Mouse (Mus musculus) left cerebral cortex, adult 8-10 months (tissue): ENCODE measurements around the gene Hibch. TPM values are rescaled to one million over a fixed set of nuclear protein-coding genes. Genes with fewer than 3 reads are reported as not detected.

ENCODE experiments used
- total RNA-seq, 4 experiments: library from RNA; stranded (reverse); gene quantifications; 2 replicates each; pipeline ENCODE4 v1.2.4; 2022

Hibch gene
- total RNA-seq, 4 experiments from 2014 or later, result 17.4 to 20.5 (median 18.5) TPM

Other genes starting within 250 kb of the Hibch start
- gene Nemp2, start 214.2 kb upstream of the Hibch start, total RNA-seq, result 1 to 10 TPM; 3.7 to 4.9 (median 4.3) TPM
- 10 to 100 TPM; 83.2 to 91.7 (median 85.4) TPM for gene Mfsd6, start 117.5 kb upstream of the Hibch start, total RNA-seq
- 10 to 100 TPM; 33.6 to 39.4 (median 38.0) TPM for gene Inpp1, start 27.2 kb upstream of the Hibch start, total RNA-seq
- gene 1700019D03Rik, start 175.2 kb downstream of the Hibch start, total RNA-seq, result 10 to 100 TPM; 11.3 to 16.3 (median 13.1) TPM
- under 1 TPM; 0.21 to 0.96 (median 0.42) TPM for gene Mstn, start 216.7 kb downstream of the Hibch start, total RNA-seq